Mouse (Mus musculus): ENCODE results near the gene Shc2. TPM values are rescaled to one million over a fixed set of nuclear protein-coding genes. Genes with fewer than 3 reads are reported as not detected.

Gene Shc2
- polyA plus RNA-seq, 1 experiment from 2014 or later = 11.7 TPM

DNA sequence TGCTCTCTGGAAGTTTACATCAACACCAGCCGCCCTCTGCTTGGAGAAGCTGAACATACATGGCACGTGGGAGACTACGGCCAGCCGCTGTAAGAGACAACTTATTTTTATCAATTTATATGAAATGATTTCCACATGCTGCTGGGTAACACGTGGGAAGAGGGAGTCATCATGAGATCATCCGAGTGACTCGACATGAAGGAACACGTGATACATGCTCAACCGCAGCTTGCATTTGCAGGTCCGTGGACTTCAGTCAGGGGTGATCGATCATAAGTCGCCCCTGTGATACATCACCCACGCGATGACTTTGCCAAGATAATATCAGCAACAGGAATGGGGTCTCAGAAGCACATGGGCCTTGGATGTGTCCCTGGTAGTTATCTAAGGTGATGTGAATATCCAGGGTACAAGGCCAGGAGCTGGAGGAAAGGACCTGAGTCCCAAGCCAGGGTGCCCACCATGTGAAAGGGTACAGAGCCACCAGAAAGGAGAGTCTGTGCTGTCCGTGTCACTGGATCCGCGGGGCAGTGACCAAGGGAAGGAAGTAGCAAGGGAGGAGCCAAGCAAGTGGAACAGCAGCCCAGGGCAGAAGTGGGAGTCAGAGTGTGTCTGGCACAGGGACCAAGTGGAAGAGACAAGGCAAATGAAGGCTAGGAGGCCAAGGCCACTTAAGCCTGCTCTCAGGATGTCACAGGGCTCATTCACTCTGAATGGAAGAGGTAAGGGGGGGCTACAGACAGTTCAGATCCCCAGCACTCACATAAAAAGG, 4.5 kb downstream of the Shc2 start:
- Histone ChIP-seq H3K36me3 (ENCODE audit: control insufficient read depth, insufficient read depth, low read length) (no peaks in the 10 kb centered on the region), H3K4me2 (replicated peaks; ENCODE audit: low read depth, low read length) (no peak overlapping the region), H3K27me3 (ENCODE audit: control insufficient read depth, insufficient read depth, low read length) (peaks cover 2% of the 10 kb centered on the region; the same call in 1 of the 2 replicates), H3K27ac (ENCODE audit: low read depth, low read length) (no peak overlapping the region), H3K9me3 (ENCODE audit: control insufficient read depth, low read length) (no peaks in the 10 kb centered on the region), H3K9ac (ENCODE audit: low read depth, low read length) (no peak overlapping the region), H3K4me1 (replicated peaks; ENCODE audit: control insufficient read depth, insufficient read depth, low read length) (no peaks in the 10 kb centered on the region), H3K4me3 (ENCODE audit: low read depth, low read length) (no peak overlapping the region)
- DNase-seq (ENCODE audit: low spot score) (no peak), ATAC-seq (ENCODE audit: low FRiP score) (no peak)
- 82% methylated on average over 17 of the region's 17 CpGs for WGBS

- DNase-seq (ENCODE audit: low spot score) = no peak
- Histone ChIP-seq H3K36me3 (ENCODE audit: control insufficient read depth, insufficient read depth, low read length) (no peaks in the 10 kb centered on the region), H3K27me3 (ENCODE audit: control insufficient read depth, insufficient read depth, low read length) (no peaks in the 10 kb centered on the region; the same call in 1 of the 2 replicates), H3K27ac (ENCODE audit: low read depth, low read length) (no peak overlapping the region), H3K4me2 (replicated peaks; ENCODE audit: low read depth, low read length) (no peak overlapping the region), H3K9ac (ENCODE audit: low read depth, low read length) (no peak overlapping the region), H3K9me3 (ENCODE audit: control insufficient read depth, low read length) (no peaks in the 10 kb centered on the region), H3K4me1 (replicated peaks; ENCODE audit: control insufficient read depth, insufficient read depth, low read length) (no peaks in the 10 kb centered on the region), H3K4me3 (ENCODE audit: low read depth, low read length) (no peak overlapping the region)
- ATAC-seq (ENCODE audit: low FRiP score) = no peak
- WGBS = 85% methylated on average over 4 of the region's 4 CpGs
Measured at GRCm38 (mm10) chr10:79631432-79631831, 6.3 kb downstream of the Shc2 start.

DNA sequence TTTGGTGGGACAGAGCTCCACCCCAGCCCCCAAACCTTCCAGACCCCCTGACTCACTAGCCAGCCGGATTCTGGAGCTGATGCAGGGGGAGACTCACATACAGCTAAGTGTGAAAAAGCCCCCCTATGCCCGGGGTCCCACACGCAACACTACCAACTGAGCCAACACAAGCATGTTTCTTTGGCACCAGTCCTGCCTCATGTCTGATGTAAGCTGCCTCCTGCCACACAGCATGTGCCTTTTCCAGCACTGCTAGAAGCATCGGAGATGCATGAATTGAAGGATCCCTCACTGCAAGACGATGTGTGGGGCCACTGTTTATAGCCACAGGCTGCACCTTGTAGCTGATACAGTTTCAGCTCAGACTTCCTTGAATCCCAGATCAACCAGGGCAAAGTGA, 9.3 kb downstream of the Shc2 start:
- Histone ChIP-seq H3K4me2 (replicated peaks; ENCODE audit: low read depth, low read length) (no peak overlapping the region), H3K27me3 (ENCODE audit: control insufficient read depth, insufficient read depth, low read length) (no peaks in the 10 kb centered on the region), H3K4me3 (ENCODE audit: low read depth, low read length) (no peak overlapping the region), H3K36me3 (ENCODE audit: control insufficient read depth, insufficient read depth, low read length) (no peaks in the 10 kb centered on the region), H3K9me3 (ENCODE audit: control insufficient read depth, low read length) (no peaks in the 10 kb centered on the region), H3K9ac (ENCODE audit: low read depth, low read length) (no peak overlapping the region), H3K4me1 (replicated peaks; ENCODE audit: control insufficient read depth, insufficient read depth, low read length) (no peaks in the 10 kb centered on the region; the same call in 1 of the 2 replicates), H3K27ac (ENCODE audit: low read depth, low read length) (no peak overlapping the region)
- no peak for DNase-seq (ENCODE audit: low spot score)
- WGBS = 81% methylated on average over 5 of the region's 5 CpGs
- no peak for ATAC-seq (ENCODE audit: low FRiP score)

GRCm38 (mm10) chr10:79626156-79626555, 11.6 kb downstream of the Shc2 start:
- 84% methylated on average over 10 of the region's 10 CpGs for WGBS

GRCm38 (mm10) chr10:79625398-79625797, 12.3 kb downstream of the Shc2 start:
- Histone ChIP-seq H3K4me3 (ENCODE audit: low read depth, low read length) (no peak overlapping the region), H3K9me3 (ENCODE audit: control insufficient read depth, low read length) (no peaks in the 10 kb centered on the region), H3K27ac (ENCODE audit: low read depth, low read length) (no peak overlapping the region), H3K4me2 (replicated peaks; ENCODE audit: low read depth, low read length) (no peak overlapping the region), H3K36me3 (ENCODE audit: control insufficient read depth, insufficient read depth, low read length) (no peaks in the 10 kb centered on the region), H3K27me3 (ENCODE audit: control insufficient read depth, insufficient read depth, low read length) (no peaks in the 10 kb centered on the region), H3K4me1 (replicated peaks; ENCODE audit: control insufficient read depth, insufficient read depth, low read length) (no peaks in the 10 kb centered on the region; the same call in 1 of the 2 replicates), H3K9ac (ENCODE audit: low read depth, low read length) (no peak overlapping the region)
- no peak for DNase-seq (ENCODE audit: low spot score)
- WGBS = 82% methylated on average over 9 of the region's 9 CpGs
- ATAC-seq (ENCODE audit: low FRiP score) = no peak

More at GRCm38 (mm10) chr10:79626156-79626555, 11.6 kb downstream of the Shc2 start:
- Histone ChIP-seq H3K4me1 (replicated peaks; ENCODE audit: control insufficient read depth, insufficient read depth, low read length) (no peaks in the 10 kb centered on the region; the same call in 1 of the 2 replicates), H3K27me3 (ENCODE audit: control insufficient read depth, insufficient read depth, low read length) (no peaks in the 10 kb centered on the region), H3K4me3 (ENCODE audit: low read depth, low read length) (no peak overlapping the region), H3K9me3 (ENCODE audit: control insufficient read depth, low read length) (no peaks in the 10 kb centered on the region), H3K4me2 (replicated peaks; ENCODE audit: low read depth, low read length) (no peak overlapping the region), H3K27ac (ENCODE audit: low read depth, low read length) (no peak overlapping the region), H3K36me3 (ENCODE audit: control insufficient read depth, insufficient read depth, low read length) (no peaks in the 10 kb centered on the region), H3K9ac (ENCODE audit: low read depth, low read length) (no peak overlapping the region)
- ATAC-seq (ENCODE audit: low FRiP score) (no peak), DNase-seq (ENCODE audit: low spot score) (no peak)

DNA sequence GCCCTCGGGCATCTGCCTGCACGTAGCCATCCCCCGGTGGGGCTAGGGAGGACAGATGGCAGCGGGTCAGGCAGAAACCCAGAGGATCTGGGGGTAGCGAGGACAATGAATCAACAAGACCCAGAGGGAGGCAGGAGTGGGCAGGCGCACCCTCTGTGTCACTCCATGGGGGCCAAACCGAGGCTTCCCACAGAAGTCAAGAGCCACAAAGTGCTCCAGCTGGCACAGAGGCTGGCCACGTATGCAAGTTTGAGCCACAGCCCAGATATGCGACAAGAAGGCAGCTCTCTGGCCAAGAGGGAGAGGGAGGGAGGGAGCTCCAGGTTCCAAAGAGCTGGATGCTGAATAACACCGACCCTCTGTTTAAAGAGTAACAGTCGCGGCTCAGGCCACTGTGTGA, 13.8 kb downstream of the Shc2 start:
- H3K4me3 ChIP-seq (ENCODE audit: low read depth, low read length) = no peak overlapping the region
- ATAC-seq (ENCODE audit: low FRiP score) = no peak
- H3K36me3 ChIP-seq (ENCODE audit: control insufficient read depth, insufficient read depth, low read length) = no peaks in the 10 kb centered on the region
- no peaks in the 10 kb centered on the region for H3K27me3 ChIP-seq (ENCODE audit: control insufficient read depth, insufficient read depth, low read length)
- H3K4me2 ChIP-seq (replicated peaks; ENCODE audit: low read depth, low read length) = no peak overlapping the region
- no peak overlapping the region for H3K9ac ChIP-seq (ENCODE audit: low read depth, low read length)
- DNase-seq (ENCODE audit: low spot score) = no peak
- no peaks in the 10 kb centered on the region; the same call in 1 of the 2 replicates for H3K4me1 ChIP-seq (replicated peaks; ENCODE audit: control insufficient read depth, insufficient read depth, low read length)
- H3K27ac ChIP-seq (ENCODE audit: low read depth, low read length) = no peak overlapping the region
- WGBS = 69% methylated on average over 12 of the region's 12 CpGs
- H3K9me3 ChIP-seq (ENCODE audit: control insufficient read depth, low read length) = no peaks in the 10 kb centered on the region

DNA sequence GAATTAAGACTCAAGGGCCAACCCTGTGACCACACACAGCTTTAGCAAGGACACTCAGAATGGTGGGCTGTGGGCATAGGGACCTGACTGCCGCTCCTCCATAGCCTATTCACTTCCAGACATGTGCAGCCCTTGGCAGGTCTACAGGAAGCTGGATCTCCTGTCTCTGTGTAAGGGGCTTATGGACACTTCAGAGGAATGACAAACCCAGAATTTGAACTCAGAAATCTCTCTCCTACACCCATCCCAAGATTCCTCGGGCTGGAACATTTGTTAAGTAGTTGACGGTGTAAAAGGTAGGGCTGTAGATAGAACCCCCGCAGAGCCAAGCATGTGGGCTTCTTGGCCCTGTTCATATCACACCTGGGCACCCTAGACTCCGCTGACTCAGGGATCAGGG, 21.3 kb downstream of the Shc2 start:
- Histone ChIP-seq H3K27ac (ENCODE audit: low read depth, low read length) (no peak overlapping the region), H3K27me3 (ENCODE audit: control insufficient read depth, insufficient read depth, low read length) (peaks cover 21% of the 10 kb centered on the region), H3K4me1 (replicated peaks; ENCODE audit: control insufficient read depth, insufficient read depth, low read length) (peaks cover 15% of the 10 kb centered on the region; the same call in 1 of the 2 replicates), H3K4me3 (ENCODE audit: low read depth, low read length) (no peak overlapping the region), H3K9me3 (ENCODE audit: control insufficient read depth, low read length) (no peaks in the 10 kb centered on the region), H3K36me3 (ENCODE audit: control insufficient read depth, insufficient read depth, low read length) (no peaks in the 10 kb centered on the region), H3K9ac (ENCODE audit: low read depth, low read length) (no peak overlapping the region), H3K4me2 (replicated peaks; ENCODE audit: low read depth, low read length) (no peak overlapping the region)
- no peak for ATAC-seq (ENCODE audit: low FRiP score)
- DNase-seq (ENCODE audit: low spot score) = no peak
- 83% methylated on average over 5 of the region's 5 CpGs for WGBS

GRCm38 (mm10) chr10:79615860-79616259, 21.9 kb downstream of the Shc2 start:
- Histone ChIP-seq H3K4me1 (replicated peaks; ENCODE audit: control insufficient read depth, insufficient read depth, low read length) (peaks cover 15% of the 10 kb centered on the region; the same call in 1 of the 2 replicates), H3K4me2 (replicated peaks; ENCODE audit: low read depth, low read length) (no peak overlapping the region), H3K9me3 (ENCODE audit: control insufficient read depth, low read length) (no peaks in the 10 kb centered on the region), H3K27ac (ENCODE audit: low read depth, low read length) (no peak overlapping the region), H3K27me3 (ENCODE audit: control insufficient read depth, insufficient read depth, low read length) (peaks cover 23% of the 10 kb centered on the region), H3K36me3 (ENCODE audit: control insufficient read depth, insufficient read depth, low read length) (no peaks in the 10 kb centered on the region), H3K9ac (ENCODE audit: low read depth, low read length) (no peak overlapping the region), H3K4me3 (ENCODE audit: low read depth, low read length) (no peak overlapping the region)
- DNase-seq (ENCODE audit: low spot score) (peak; percentile 26), ATAC-seq (ENCODE audit: low FRiP score) (no peak)
- 6% methylated on average over 8 of the region's 8 CpGs for WGBS

DNA sequence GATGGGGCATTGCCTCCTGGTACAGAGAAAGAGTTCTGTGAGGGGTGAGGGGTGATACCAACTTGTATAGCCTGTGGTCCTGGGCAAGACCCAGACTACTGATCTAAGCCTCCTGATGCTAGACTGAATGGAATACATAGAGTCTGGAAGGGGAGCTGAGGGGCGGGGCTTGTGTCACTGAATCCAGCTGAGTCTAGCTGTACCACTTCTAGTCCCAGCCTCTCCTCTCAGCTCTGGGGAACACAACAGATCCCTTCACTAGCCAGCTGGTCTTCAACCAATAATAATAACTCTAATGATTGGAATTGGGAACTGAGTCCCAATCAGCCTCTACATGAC, 23.4 kb downstream of the Shc2 start:
- WGBS = 64% methylated on average over 1 of the region's 1 CpGs
- DNase-seq (ENCODE audit: low spot score) (no peak), ATAC-seq (ENCODE audit: low FRiP score) (no peak)
- H3K9ac ChIP-seq (ENCODE audit: low read depth, low read length) = no peak overlapping the region
- H3K27ac ChIP-seq (ENCODE audit: low read depth, low read length) = no peak overlapping the region
- H3K9me3 ChIP-seq (ENCODE audit: control insufficient read depth, low read length) = no peaks in the 10 kb centered on the region
- H3K4me1 ChIP-seq (replicated peaks; ENCODE audit: control insufficient read depth, insufficient read depth, low read length) = peaks cover 15% of the 10 kb centered on the region; the same call in 1 of the 2 replicates
- peak overlapping the region; percentile 96; the same call in 1 of the 2 replicates for H3K4me2 ChIP-seq (replicated peaks; ENCODE audit: low read depth, low read length)
- H3K36me3 ChIP-seq (ENCODE audit: control insufficient read depth, insufficient read depth, low read length) = no peaks in the 10 kb centered on the region
- no peak overlapping the region; the same call in 1 of the 2 replicates for H3K4me3 ChIP-seq (ENCODE audit: low read depth, low read length)
- H3K27me3 ChIP-seq (ENCODE audit: control insufficient read depth, insufficient read depth, low read length) = peaks cover 23% of the 10 kb centered on the region
